Mouse (Mus musculus) spleen, adult 2 months (tissue): ENCODE measurements around the gene Sap18b. TPM values are rescaled to one million over a fixed set of nuclear protein-coding genes. Genes with fewer than 3 reads are reported as not detected.

Source experiments
- DNase-seq, 2 experiments: peaks; one replicate each; pipeline versions ENCODE4 v3.0.0 to v3.0.0-alpha.2; 2012 to 2021; ENCODE audit warnings: low spot score in 2 of 2, low read depth in 1 of 2
- H3K27ac ChIP-seq: fragments of 200-500 bp; 2 replicates; pipeline ENCODE4 v1.5.1; 2012; ENCODE audit warnings: low read length, inconsistent platforms; ENCODE audit not compliant: insufficient read depth
- H3K27me3 ChIP-seq: fragments of 200-500 bp; 2 replicates; pipeline ENCODE4 v1.6.1; 2012; ENCODE audit warnings: mild to moderate bottlenecking, moderate library complexity, low read length, inconsistent platforms; ENCODE audit not compliant: control insufficient read depth, insufficient read depth
- H3K36me3 ChIP-seq: fragments of 200-500 bp; 2 replicates; pipeline ENCODE4 v1.6.1; 2012; ENCODE audit warnings: mild to moderate bottlenecking, low read length, inconsistent platforms; ENCODE audit not compliant: control insufficient read depth, insufficient read depth
- H3K4me1 ChIP-seq: fragments of 200-500 bp; 2 replicates; pipeline ENCODE4 v1.6.1; 2011; ENCODE audit warnings: inconsistent platforms; ENCODE audit not compliant: control insufficient read depth, insufficient read depth, insufficient read length
- H3K4me3 ChIP-seq: fragments of 200-500 bp; 2 replicates; pipeline ENCODE4 v1.5.1; 2011; ENCODE audit warnings: mild to moderate bottlenecking, inconsistent platforms; ENCODE audit not compliant: insufficient read depth, insufficient read length; ENCODE audit errors: extremely low read depth
- CTCF ChIP-seq: fragments of 200-500 bp; IDR thresholded peaks from 2 replicates; pipeline ENCODE4 v1.5.1; 2011; ENCODE audit warnings: mild to moderate bottlenecking, inconsistent platforms; ENCODE audit not compliant: insufficient read depth, insufficient read length, insufficient replicate concordance; ENCODE audit errors: extremely low read depth
- POLR2A ChIP-seq: fragments of 200-500 bp; IDR thresholded peaks from 2 replicates; pipeline ENCODE4 v1.6.1; 2011; ENCODE audit warnings: low read depth, low read length, inconsistent platforms
- WGBS: fragments of 180-500 bp; shearing (Covaris S2); methylation state at CpG from one replicate; pipeline ENCODE4 v1.1.7; 2018; 5-methylcytosine and 5-hydroxymethylcytosine counted together
- polyA plus RNA-seq: library from polyadenylated mRNA; depleted of rRNA; stranded (reverse); fragments of >200 nt; gene quantifications from 2 replicates; pipeline ENCODE4 v1.2.3, GENCODE M21; 2012

Sap18b gene
- polyA plus RNA-seq, 1 experiment: 24.9 TPM

DNA sequence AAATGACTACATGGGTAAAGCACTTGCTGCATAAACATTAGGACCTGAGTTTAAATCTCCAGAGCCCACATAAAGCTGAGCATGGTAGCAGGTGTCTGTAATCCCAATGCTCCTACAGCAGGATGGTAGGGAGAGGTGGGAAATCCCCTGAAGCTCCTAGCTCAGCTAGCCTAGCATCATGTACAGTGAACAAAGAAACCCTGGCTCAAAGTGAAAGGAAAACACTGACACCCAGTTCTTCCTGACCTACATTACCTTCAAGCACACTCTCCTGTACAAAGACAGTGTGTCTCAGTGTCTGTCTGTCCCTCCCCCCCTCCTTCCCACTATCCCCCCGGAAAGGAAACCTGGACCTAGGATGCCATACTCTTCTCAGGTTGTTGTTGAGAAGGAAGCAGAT lies 25.3 kb upstream of the Sap18b start:
- Histone ChIP-seq H3K4me1 (peaks cover 14% of the 10 kb centered on the region), H3K27ac (no peak overlapping the region), H3K27me3 (no peaks in the 10 kb centered on the region), H3K4me3 (no peak overlapping the region), H3K36me3 (peaks cover 2% of the 10 kb centered on the region; the same call in 1 of the 2 replicates)
- TF ChIP-seq POLR2A (no peak), CTCF (no peak)
- 50% methylated on average over 1 of the region's 1 CpGs for WGBS
- DNase-seq: no peak

DNA sequence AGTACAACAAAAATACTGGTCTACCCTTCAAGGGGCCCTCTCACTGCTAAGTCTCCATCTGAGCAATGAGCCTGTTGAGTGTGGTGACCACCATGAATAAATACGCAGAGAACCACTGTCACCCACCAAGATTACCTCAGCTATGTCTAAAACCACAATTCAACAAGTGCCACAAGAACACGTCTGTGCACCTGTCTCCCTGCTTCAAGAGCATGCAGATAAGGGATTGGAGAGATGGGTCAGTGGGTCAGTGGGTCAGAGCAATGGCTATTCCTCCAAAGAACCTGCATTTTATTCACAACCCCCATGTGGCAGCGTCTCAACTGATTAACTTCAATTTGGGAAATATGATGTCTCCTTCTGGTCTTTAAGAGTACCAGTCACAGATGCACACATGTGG lies 24.8 kb upstream of the Sap18b start:
- DNase-seq: no peak
- Histone ChIP-seq H3K27ac (no peak overlapping the region), H3K4me1 (peaks cover 15% of the 10 kb centered on the region), H3K36me3 (peaks cover 2% of the 10 kb centered on the region; the same call in 1 of the 2 replicates), H3K27me3 (no peaks in the 10 kb centered on the region), H3K4me3 (no peak overlapping the region)
- WGBS: 76% methylated on average over 3 of the region's 3 CpGs
- TF ChIP-seq CTCF: no peak
- TF ChIP-seq POLR2A: no peak

DNA sequence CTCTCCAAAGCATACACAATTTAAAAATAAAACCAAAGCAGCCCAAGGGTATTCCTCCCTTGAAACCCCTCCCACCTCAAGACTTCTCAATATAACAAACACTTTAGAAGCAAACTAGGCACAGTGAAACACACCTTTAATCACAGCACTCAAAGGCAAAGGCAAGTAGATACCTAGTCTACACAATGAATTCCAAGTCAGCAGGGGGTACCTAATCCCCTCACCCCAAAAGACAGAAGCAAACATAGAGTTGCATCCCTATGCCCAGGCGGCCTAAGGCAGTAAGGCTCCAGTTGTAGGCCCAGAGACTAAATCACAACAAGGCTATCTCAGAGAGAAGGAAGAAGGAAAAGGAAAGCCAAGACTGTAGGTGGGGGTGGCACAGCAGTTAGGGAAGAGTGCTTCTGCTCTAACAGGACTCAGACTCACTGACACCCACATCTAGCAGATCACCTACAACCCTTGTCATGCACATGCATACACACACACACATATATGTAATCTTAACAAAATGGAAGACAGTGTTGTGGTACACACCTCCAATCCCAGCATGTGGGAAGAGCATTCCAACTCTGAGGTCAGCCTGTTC lies 23.6 kb upstream of the Sap18b start:
- no peak for DNase-seq
- Histone ChIP-seq H3K36me3 (peaks cover 2% of the 10 kb centered on the region; the same call in 1 of the 2 replicates), H3K4me3 (no peak overlapping the region), H3K4me1 (peaks cover 20% of the 10 kb centered on the region), H3K27me3 (no peaks in the 10 kb centered on the region), H3K27ac (no peak overlapping the region)
- TF ChIP-seq CTCF (no peak), POLR2A (no peak)
- WGBS: 100% methylated on average over 1 of the region's 1 CpGs

DNA sequence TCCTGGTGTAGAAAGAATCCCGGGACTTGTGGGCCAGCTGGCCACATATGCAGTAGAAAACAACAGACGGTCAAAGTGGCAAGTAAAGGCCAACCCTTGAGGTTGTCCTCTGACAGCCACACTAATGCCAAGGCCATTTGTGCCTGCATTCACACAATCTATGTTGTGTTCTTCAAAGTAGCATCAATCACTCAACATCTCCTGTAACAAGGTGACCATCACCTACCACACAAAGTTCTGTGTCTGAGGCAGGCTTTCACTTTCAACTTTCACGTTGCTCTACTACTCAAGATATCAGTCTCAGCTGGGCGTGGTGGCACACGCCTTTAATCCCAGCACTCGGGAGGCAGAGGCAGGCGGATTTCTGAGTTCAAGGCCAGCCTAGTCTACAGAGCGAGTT lies 22.9 kb upstream of the Sap18b start:
- Histone ChIP-seq H3K27ac (no peak overlapping the region), H3K4me3 (no peak overlapping the region), H3K36me3 (peaks cover 2% of the 10 kb centered on the region; the same call in 1 of the 2 replicates), H3K27me3 (no peaks in the 10 kb centered on the region), H3K4me1 (peaks cover 20% of the 10 kb centered on the region)
- TF ChIP-seq CTCF: no peak
- no peak for TF ChIP-seq POLR2A
- DNase-seq: no peak
- WGBS: 75% methylated on average over 8 of the region's 8 CpGs

DNA sequence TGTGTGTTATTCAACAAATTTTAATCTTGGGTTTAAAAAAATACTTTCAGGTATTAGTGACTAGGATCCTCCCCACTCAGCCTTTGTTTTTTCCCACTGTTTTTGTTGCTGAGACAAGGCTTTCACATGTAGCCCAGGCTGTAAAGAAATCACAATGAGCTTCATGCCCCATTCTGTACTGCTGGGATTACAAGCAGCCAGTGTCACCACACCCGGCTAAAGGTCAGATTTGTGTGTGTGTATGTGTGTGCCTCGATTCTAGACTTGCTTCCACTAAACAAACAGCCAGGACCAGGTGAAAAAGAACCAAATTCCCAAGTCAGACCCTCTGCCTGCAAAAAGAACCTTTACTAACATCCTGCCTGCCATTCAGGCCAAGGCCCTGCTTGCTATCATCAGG lies 19.7 kb upstream of the Sap18b start:
- Histone ChIP-seq H3K27me3 (no peaks in the 10 kb centered on the region), H3K4me1 (peaks cover 13% of the 10 kb centered on the region), H3K27ac (no peak overlapping the region), H3K36me3 (peaks cover 2% of the 10 kb centered on the region; the same call in 1 of the 2 replicates), H3K4me3 (no peak overlapping the region)
- no peak for DNase-seq
- 60% methylated on average over 2 of the region's 2 CpGs for WGBS
- TF ChIP-seq CTCF: no peak
- no peak for TF ChIP-seq POLR2A

DNA sequence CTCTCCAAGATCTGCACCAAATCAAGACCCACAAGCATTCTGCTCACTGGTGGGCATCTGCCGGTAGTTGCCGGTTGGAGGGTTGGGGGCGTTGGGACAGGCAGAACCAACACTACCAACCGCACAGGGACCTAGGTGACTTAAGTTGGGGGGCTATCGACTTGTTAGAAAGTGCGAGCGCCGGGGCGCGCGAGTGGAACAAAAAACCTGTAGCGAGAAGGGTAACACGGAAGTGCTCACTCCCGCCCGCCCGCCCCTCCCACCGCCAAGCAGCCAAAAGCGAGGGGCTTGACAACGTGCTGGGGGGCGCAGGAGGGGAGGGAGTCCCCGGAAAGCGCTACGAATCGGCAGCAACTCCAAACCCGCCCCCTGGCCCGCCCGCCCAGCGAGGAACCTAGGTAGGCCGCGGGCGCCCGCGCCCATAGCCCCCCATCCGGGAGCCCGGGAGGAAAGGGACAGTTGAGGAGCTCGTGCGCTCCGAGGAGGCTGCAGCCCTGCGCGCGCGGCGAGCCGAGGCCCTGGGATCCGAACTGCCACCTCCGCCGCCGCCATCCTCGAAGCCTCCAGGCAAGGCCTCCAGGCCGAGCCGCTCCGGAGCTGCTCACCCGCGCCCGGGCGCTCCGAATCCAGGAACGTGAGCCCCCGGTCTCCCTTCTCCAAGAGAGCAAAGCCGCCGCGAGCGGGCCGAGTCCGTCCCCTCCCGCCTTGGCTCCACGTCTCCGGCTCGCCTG lies 18.5 kb upstream of the Sap18b start:
- TF ChIP-seq POLR2A (no peak), CTCF (no peak)
- peak overlapping the region; percentile 99 for H3K4me3 ChIP-seq
- DNase-seq: peak in 1 of 2 experiments; percentile 13
- peaks cover 11% of the 10 kb centered on the region for H3K4me1 ChIP-seq
- no peaks in the 10 kb centered on the region for H3K36me3 ChIP-seq
- H3K27ac ChIP-seq: peak overlapping the region; percentile 90
- WGBS: under 1% methylated on average over 66 of the region's 69 CpGs
- no peaks in the 10 kb centered on the region for H3K27me3 ChIP-seq

DNA sequence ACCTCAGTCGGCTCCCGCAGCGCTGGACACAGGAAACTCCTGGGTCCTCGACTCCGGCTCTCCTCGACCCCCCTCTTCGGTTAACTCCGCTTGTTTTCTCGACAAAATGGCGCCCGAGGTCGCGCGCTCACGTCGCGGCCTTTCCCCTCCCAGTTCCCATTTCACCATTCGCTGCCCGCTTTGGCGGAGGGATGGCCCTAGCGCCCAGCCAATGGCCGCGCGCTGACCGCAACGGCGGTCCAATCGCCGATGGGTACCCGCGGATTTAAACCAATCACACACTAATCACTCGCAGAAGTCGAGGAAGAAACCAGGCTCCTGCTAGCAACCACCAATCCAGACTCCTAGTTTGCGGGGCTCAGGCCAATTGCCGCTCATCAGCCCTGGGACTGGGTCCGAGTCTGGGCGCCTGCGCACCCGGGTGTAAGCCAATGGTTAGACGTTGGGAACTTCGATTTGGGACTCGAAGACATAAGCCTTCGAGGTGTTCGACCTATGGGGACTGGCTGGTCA lies 17.8 kb upstream of the Sap18b start, which contains the start of gene Cnot1:
Gene Cnot1, minus strand, starts transcription at position 134 of the 513 bp plus-strand sequence.
- Histone ChIP-seq H3K4me3 (peak within 1 kb of the TSS; percentile 99), H3K4me1 (peaks cover 8% of the 10 kb centered on the region), H3K36me3 (no peaks in the 10 kb centered on the region), H3K27ac (peak within 1 kb of the TSS; percentile 91), H3K27me3 (no peaks in the 10 kb centered on the region)
- under 1% methylated on average over 44 of the region's 44 CpGs for WGBS
- peak; percentile 93 to 95 for DNase-seq
- TF ChIP-seq CTCF (no peak), POLR2A (no peak)
